Mouse (Mus musculus) kidney, adult 2 months (tissue): ENCODE results near the gene Zp2.

ENCODE experiments used
- CTCF ChIP-seq: fragments of 200-500 bp; conservative IDR thresholded peaks from 2 replicates; pipeline ENCODE4 v1.5.1; 2011; ENCODE audit warnings: low read depth, mild to moderate bottlenecking, control low read depth, low read length, moderate library complexity, mixed read lengths; ENCODE audit not compliant: insufficient read depth, insufficient read length
- POLR2A ChIP-seq: fragments of 200-500 bp; IDR thresholded peaks from one replicate; pipeline ENCODE4 v1.6.1; 2011; ENCODE audit warnings: low read depth, low read length, control low read depth

- no peak for TF ChIP-seq CTCF
- TF ChIP-seq POLR2A = no peak
These were observed 11.8 kb upstream of the Zp2 start for GRCm38 (mm10) chr7:120156841-120157409.
